Mouse (Mus musculus): ENCODE data around the gene Mtg2. TPM values are rescaled to one million over a fixed set of nuclear protein-coding genes. Genes with fewer than 3 reads are reported as not detected.

The Mtg2 gene
- polyA plus RNA-seq, 1 experiment from 2014 or later = 24.6 TPM

DNA sequence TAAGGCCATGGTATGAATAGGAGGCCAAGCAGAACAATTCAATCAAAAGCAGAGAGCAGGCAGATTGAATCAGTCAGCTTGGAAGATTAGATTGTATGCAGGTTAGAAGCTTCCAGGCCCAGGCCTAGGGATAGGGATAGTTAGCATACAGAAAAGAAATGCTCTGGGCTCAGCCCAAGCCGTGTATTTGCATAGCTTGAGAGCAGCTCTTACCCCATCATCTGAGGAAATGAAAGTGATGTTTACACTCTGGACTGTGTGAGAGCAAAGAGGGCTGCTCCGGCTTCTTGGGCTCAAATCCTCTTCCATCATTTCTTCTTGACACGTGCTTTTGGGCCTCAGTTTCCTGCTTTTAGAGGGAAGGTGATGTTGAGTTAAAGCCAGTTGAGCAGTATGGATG, 22.8 kb upstream of the Mtg2 start:
- Histone ChIP-seq H3K4me1 (ENCODE audit: control insufficient read depth, insufficient read depth, low read length) (peaks cover 8% of the 10 kb centered on the region; the same call in 1 of the 2 replicates), H3K9me3 (ENCODE audit: control insufficient read depth, low read length) (no peaks in the 10 kb centered on the region), H3K4me3 (ENCODE audit: low read length) (no peak overlapping the region), H3K36me3 (ENCODE audit: control insufficient read depth, insufficient read depth, low read length) (peaks cover 2% of the 10 kb centered on the region; the same call in 1 of the 2 replicates), H3K4me2 (replicated peaks; ENCODE audit: low read depth, low read length) (no peak overlapping the region), H3K9ac (ENCODE audit: low read depth, low read length) (no peak overlapping the region), H3K27ac (ENCODE audit: low read depth, low read length) (no peak overlapping the region), H3K27me3 (ENCODE audit: control insufficient read depth, insufficient read depth, low read length) (no peaks in the 10 kb centered on the region)
- 88% methylated on average over 3 of the region's 3 CpGs for WGBS
- no peak for ATAC-seq (ENCODE audit: low FRiP score, low TSS enrichment)

DNA sequence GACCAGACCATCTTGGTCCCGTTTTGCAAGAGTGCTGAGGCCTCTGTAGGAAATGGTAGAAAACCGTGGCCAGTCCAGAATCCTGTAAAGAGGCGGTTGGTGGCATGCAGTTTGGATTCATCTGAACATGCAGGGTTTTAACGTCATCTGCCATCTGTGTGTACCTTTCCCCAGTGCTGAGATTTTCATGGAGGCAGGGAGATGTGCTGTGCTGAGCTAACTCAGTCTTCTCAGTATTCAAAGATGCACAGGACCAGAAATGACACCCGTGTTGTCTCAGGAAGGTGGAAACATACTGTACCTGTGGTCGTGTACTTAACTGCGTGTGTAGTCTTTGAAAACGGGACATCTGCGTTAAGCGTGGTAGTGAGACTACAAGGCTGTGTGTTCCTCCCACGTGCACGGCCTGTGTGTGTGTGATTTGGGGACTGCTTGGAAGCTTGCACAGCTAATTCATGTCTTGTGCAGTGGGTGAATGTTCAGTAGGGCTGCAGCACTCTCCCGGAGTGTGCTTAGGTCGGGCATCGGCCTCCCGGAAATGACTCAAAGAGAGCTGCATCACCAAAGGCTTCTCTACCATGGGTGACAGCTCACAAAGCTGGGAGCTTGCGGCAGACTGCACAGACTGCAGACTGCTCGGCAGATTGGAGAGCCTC, 22.3 kb upstream of the Mtg2 start:
- Histone ChIP-seq H3K9me3 (ENCODE audit: control insufficient read depth, low read length) (no peaks in the 10 kb centered on the region), H3K36me3 (ENCODE audit: control insufficient read depth, insufficient read depth, low read length) (peaks cover 2% of the 10 kb centered on the region; the same call in 1 of the 2 replicates), H3K4me1 (ENCODE audit: control insufficient read depth, insufficient read depth, low read length) (peaks cover 8% of the 10 kb centered on the region; the same call in 1 of the 2 replicates), H3K9ac (ENCODE audit: low read depth, low read length) (no peak overlapping the region), H3K4me3 (ENCODE audit: low read length) (no peak overlapping the region), H3K27ac (ENCODE audit: low read depth, low read length) (no peak overlapping the region), H3K4me2 (replicated peaks; ENCODE audit: low read depth, low read length) (no peak overlapping the region), H3K27me3 (ENCODE audit: control insufficient read depth, insufficient read depth, low read length) (no peaks in the 10 kb centered on the region)
- no peak for ATAC-seq (ENCODE audit: low FRiP score, low TSS enrichment)
- WGBS = 93% methylated on average over 18 of the region's 18 CpGs

- Histone ChIP-seq H3K4me1 (ENCODE audit: control insufficient read depth, insufficient read depth, low read length) (no peaks in the 10 kb centered on the region), H3K4me2 (replicated peaks; ENCODE audit: low read depth, low read length) (no peak overlapping the region), H3K27me3 (ENCODE audit: control insufficient read depth, insufficient read depth, low read length) (no peaks in the 10 kb centered on the region), H3K9me3 (ENCODE audit: control insufficient read depth, low read length) (no peaks in the 10 kb centered on the region), H3K27ac (ENCODE audit: low read depth, low read length) (no peak overlapping the region), H3K4me3 (ENCODE audit: low read length) (no peak overlapping the region), H3K9ac (ENCODE audit: low read depth, low read length) (no peak overlapping the region), H3K36me3 (ENCODE audit: control insufficient read depth, insufficient read depth, low read length) (peaks cover 24% of the 10 kb centered on the region; the same call in 1 of the 2 replicates)
- ATAC-seq (ENCODE audit: low FRiP score, low TSS enrichment) = peak; percentile 60
- 25% methylated on average over 5 of the region's 5 CpGs for WGBS
Observed at GRCm38 (mm10) chr2:180050986-180051385, 19.4 kb upstream of the Mtg2 start.

- Histone ChIP-seq H3K9me3 (ENCODE audit: control insufficient read depth, low read length) (no peaks in the 10 kb centered on the region), H3K4me1 (ENCODE audit: control insufficient read depth, insufficient read depth, low read length) (no peaks in the 10 kb centered on the region), H3K4me3 (ENCODE audit: low read length) (no peak overlapping the region), H3K9ac (ENCODE audit: low read depth, low read length) (no peak overlapping the region), H3K36me3 (ENCODE audit: control insufficient read depth, insufficient read depth, low read length) (peaks cover 34% of the 10 kb centered on the region), H3K27ac (ENCODE audit: low read depth, low read length) (no peak overlapping the region), H3K27me3 (ENCODE audit: control insufficient read depth, insufficient read depth, low read length) (no peaks in the 10 kb centered on the region), H3K4me2 (replicated peaks; ENCODE audit: low read depth, low read length) (no peak overlapping the region)
- no peak for ATAC-seq (ENCODE audit: low FRiP score, low TSS enrichment)
- 87% methylated on average over 14 of the region's 14 CpGs for WGBS
Observed at GRCm38 (mm10) chr2:180051986-180052733, 18.2 kb upstream of the Mtg2 start.

- Histone ChIP-seq H3K4me3 (ENCODE audit: low read length) (no peak overlapping the region), H3K4me1 (ENCODE audit: control insufficient read depth, insufficient read depth, low read length) (no peaks in the 10 kb centered on the region), H3K27ac (ENCODE audit: low read depth, low read length) (no peak overlapping the region), H3K27me3 (ENCODE audit: control insufficient read depth, insufficient read depth, low read length) (no peaks in the 10 kb centered on the region), H3K36me3 (ENCODE audit: control insufficient read depth, insufficient read depth, low read length) (peaks cover 43% of the 10 kb centered on the region), H3K4me2 (replicated peaks; ENCODE audit: low read depth, low read length) (no peak overlapping the region), H3K9me3 (ENCODE audit: control insufficient read depth, low read length) (no peaks in the 10 kb centered on the region), H3K9ac (ENCODE audit: low read depth, low read length) (no peak overlapping the region)
- ATAC-seq (ENCODE audit: low FRiP score, low TSS enrichment) = no peak
- WGBS = 95% methylated on average over 9 of the region's 9 CpGs
Observed at GRCm38 (mm10) chr2:180053001-180053400, 17.4 kb upstream of the Mtg2 start.

DNA sequence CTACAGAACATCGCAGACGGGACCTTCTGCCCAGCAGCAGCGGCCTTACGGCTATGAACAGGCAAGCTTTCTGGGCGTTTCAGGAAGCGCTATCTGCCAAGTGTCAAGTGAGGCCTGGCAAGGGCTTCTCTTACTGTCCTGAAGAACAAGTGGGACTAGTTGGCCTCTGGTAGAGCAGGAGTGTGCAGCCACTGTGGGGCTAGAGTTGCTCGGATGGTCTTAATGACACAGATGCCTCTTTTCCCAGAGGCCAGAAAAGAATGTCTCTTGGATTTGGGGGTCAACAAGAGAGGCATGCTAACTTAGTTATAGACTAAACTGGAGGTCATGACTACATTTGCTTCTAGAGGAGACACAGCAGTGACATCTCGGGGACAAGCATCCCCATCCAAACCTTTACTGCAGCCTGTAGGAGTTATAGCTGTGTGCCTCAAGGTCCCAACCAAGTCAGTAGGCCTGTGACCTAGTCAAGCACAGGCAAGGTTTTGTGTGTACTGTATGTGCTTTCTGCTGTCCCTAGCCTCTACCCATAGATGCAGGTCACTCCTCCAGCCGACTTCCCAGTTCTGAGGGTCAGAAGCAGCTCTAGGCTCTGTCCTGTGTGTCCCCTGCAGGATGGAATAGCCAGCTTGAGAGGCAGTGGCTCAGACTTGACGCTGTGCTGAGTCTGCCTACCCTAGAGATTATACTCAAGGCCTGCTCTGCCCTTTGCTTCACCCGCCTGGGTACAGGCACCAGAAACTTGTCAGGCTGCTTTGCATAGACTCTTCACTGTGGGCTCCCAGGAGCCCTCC, 6.9 kb upstream of the Mtg2 start:
- H3K9me3 ChIP-seq (ENCODE audit: control insufficient read depth, low read length) = no peaks in the 10 kb centered on the region
- no peak overlapping the region for H3K4me3 ChIP-seq (ENCODE audit: low read length)
- WGBS = 96% methylated on average over 11 of the region's 11 CpGs
- H3K36me3 ChIP-seq (ENCODE audit: control insufficient read depth, insufficient read depth, low read length) = peaks cover 54% of the 10 kb centered on the region
- H3K27ac ChIP-seq (ENCODE audit: low read depth, low read length) = no peak overlapping the region
- no peaks in the 10 kb centered on the region for H3K27me3 ChIP-seq (ENCODE audit: control insufficient read depth, insufficient read depth, low read length)
- no peak for ATAC-seq (ENCODE audit: low FRiP score, low TSS enrichment)
- no peak overlapping the region for H3K9ac ChIP-seq (ENCODE audit: low read depth, low read length)
- H3K4me2 ChIP-seq (replicated peaks; ENCODE audit: low read depth, low read length) = no peak overlapping the region
- H3K4me1 ChIP-seq (ENCODE audit: control insufficient read depth, insufficient read depth, low read length) = no peaks in the 10 kb centered on the region

DNA sequence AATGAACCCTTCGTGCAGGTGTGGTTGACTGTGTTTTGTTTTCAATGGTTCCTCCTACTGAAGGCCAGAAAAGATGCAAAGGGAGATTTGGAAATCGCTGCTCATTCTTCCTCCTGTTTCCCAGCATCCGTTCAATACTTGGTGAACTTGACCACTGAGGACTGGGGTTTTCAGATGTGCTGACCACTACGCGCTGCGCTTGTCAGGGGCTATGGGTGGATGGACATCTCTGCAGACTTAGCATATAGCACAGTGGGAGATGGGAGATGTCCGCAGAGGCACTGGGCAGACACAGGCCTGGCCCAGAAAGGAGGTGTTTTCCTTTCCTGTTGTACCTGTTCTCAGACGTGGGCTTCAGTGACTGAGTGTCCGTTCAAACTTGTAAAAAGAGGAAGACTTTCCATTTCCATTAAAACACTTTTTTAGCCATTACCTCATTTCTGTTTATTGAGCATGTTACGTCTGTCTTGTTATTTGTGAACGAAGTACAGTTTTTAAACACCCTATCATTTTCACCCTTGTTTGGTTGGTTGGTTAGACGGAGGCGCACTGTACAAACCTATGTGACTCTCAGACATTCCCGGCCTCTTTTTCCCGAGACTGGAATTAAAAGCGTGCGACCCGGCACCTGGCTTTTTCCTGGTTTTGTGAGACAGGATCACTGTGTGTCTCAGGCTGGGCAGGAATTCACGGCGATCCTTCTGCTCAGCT, 463 bp upstream of the Mtg2 start:
- H3K9ac ChIP-seq (ENCODE audit: low read depth, low read length) = peak overlapping the region; percentile 71
- peaks cover 12% of the 10 kb centered on the region for H3K36me3 ChIP-seq (ENCODE audit: control insufficient read depth, insufficient read depth, low read length)
- H3K27me3 ChIP-seq (ENCODE audit: control insufficient read depth, insufficient read depth, low read length) = no peaks in the 10 kb centered on the region
- peak; percentile 72 for ATAC-seq (ENCODE audit: low FRiP score, low TSS enrichment)
- peak overlapping the region; percentile 68 for H3K4me3 ChIP-seq (ENCODE audit: low read length)
- peaks cover 7% of the 10 kb centered on the region for H3K4me1 ChIP-seq (ENCODE audit: control insufficient read depth, insufficient read depth, low read length)
- 34% methylated on average over 20 of the region's 20 CpGs for WGBS
- H3K27ac ChIP-seq (ENCODE audit: low read depth, low read length) = peak overlapping the region; percentile 67
- no peaks in the 10 kb centered on the region for H3K9me3 ChIP-seq (ENCODE audit: control insufficient read depth, low read length)
- peak overlapping the region; percentile 86 for H3K4me2 ChIP-seq (replicated peaks; ENCODE audit: low read depth, low read length)

DNA sequence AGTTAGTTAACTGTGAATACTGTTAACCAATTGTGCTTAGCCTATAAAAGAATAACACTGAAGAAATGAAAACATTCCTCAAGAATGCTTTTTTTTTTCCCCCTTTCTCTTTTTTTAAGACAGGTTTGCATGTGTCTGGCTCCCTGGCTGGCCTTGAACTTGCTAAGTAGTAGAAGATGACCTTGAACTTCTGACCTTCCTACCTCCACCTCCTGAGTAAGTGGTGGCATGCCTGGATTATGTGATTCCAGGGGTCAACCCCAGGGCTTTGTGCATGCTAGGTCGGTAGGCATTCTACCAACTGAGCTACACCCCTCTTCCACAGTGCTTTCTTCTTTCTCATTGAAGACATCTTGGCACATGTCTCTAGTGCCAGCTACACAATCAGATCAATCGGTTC, 1.3 kb downstream of the Mtg2 start:
- Histone ChIP-seq H3K4me1 (ENCODE audit: control insufficient read depth, insufficient read depth, low read length) (peaks cover 7% of the 10 kb centered on the region), H3K4me2 (replicated peaks; ENCODE audit: low read depth, low read length) (no peak overlapping the region), H3K9ac (ENCODE audit: low read depth, low read length) (peak overlapping the region; percentile 71; the same call in 1 of the 2 replicates), H3K4me3 (ENCODE audit: low read length) (no peak overlapping the region), H3K27ac (ENCODE audit: low read depth, low read length) (no peak overlapping the region), H3K9me3 (ENCODE audit: control insufficient read depth, low read length) (no peaks in the 10 kb centered on the region), H3K36me3 (ENCODE audit: control insufficient read depth, insufficient read depth, low read length) (peaks cover 12% of the 10 kb centered on the region), H3K27me3 (ENCODE audit: control insufficient read depth, insufficient read depth, low read length) (no peaks in the 10 kb centered on the region)
- 86% methylated on average over 2 of the region's 2 CpGs for WGBS
- no peak for ATAC-seq (ENCODE audit: low FRiP score, low TSS enrichment)

All from kidney, embryonic 14.5 days (tissue).